Mouse (Mus musculus) lung, adult 18-20 months (tissue): ENCODE data around the gene Krt77.

ENCODE experiments used
- DNase-seq, 2 experiments: peaks; one replicate each; pipeline ENCODE4 v3.0.0; 2022; ENCODE audit warnings: mixed read lengths in 2 of 2

Krt77 gene

GRCm38 (mm10) chr15:101869431-101869830 lies at the start of gene Krt77:
TSS of gene Krt77 (minus strand) at chr15:101869705.
- DNase-seq, result no peak

GRCm38 (mm10) chr15:101916072-101916471 lies 46.6 kb upstream of the Krt77 start:
- no peak for DNase-seq

GRCm38 (mm10) chr15:101904849-101905248 lies 35.3 kb upstream of the Krt77 start:
- DNase-seq, result no peak

- DNase-seq, result peak in 1 of 2 experiments; percentile 10
Measured at GRCm38 (mm10) chr15:101902171-101903149, 33.0 kb upstream of the Krt77 start.

DNA sequence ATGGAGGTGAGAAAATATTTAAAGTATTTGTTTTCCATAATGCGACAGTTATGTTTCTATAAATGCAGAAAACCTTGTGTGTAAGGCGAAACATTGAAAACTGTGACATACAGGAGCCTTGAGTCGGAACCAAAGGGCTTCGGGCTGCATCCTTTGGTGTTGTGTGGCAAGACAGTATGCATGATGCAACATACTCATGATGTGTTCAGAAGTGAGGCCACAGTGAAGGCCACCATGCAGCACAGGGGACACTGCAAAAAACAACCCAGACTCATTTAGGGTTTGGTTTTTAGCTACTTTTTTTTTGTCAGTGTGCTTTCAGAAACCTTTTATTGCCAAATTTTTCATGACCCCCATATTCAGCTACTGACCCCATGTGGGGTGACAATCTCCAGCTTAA lies 25.7 kb upstream of the Krt77 start:
- DNase-seq, result no peak

- DNase-seq, result no peak
Measured at GRCm38 (mm10) chr15:101892820-101893219, 23.3 kb upstream of the Krt77 start, which contains the start of gene Krt76. TSS of gene Krt76 (minus strand) at chr15:101892920.

- no peak for DNase-seq
Measured at GRCm38 (mm10) chr15:101879776-101880175, 10.3 kb upstream of the Krt77 start.

DNA sequence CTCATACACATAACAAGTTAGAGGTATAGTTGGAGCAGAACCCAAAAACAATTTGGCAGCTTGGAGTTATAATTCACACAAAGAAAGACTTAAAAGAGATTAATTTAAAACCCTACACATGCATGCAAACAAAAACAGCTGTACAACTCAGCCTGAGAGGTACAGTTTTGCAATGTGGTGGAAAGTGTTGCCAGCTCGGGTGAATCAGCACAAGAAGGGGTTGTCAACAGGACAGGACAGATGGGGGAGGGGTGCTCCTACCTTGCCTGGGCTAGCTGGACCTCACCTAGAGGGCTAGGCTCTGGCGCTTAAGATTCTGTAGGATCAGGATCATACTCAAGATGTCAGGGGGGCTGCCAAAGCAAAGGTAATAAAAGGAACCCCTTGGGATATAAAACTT lies 8.5 kb upstream of the Krt77 start:
- DNase-seq, result no peak

DNA sequence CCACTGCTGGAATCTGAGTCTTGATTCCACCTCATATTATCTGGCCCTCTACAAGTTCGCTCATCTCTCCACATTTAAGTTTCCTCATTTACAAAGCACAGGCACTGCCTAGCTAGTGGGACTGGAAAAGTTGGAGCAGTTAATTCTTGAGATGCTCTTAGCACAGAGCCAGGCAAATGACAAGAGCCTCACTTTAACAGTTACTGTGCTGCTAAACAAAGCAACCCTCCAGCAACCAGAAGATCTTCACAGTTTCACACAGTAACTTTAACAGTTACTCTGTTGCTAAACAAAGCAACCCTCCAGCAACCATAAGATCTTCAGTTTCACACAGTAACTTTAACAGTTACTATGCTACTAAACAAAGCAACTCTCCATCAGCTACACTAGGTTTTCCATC lies 4.9 kb upstream of the Krt77 start:
- DNase-seq, result no peak

DNA sequence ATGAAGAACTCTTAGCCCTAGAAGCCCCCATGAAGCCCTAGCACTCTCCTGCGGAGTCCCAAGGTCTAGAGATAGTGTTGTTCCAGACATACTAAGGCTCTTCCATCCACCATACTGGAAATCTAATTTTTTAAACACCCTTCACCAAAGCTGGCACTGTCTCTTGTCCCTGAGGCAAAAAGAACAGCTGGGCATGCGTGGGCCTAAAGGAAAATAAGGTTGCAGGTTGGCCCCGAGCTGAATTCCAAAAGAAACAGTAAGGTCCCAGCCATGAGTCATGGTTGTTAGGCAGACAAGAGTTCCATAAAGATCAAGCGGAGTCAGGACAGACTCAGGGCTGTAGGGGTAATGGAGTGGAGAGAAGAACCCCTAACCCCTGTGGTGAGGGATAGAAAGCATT lies 3.7 kb upstream of the Krt77 start:
- no peak for DNase-seq

GRCm38 (mm10) chr15:101866754-101867153 lies 2.8 kb downstream of the Krt77 start:
- DNase-seq, result no peak

- no peak for DNase-seq
Measured at GRCm38 (mm10) chr15:101860421-101861130, 8.9 kb downstream of the Krt77 start.

DNA sequence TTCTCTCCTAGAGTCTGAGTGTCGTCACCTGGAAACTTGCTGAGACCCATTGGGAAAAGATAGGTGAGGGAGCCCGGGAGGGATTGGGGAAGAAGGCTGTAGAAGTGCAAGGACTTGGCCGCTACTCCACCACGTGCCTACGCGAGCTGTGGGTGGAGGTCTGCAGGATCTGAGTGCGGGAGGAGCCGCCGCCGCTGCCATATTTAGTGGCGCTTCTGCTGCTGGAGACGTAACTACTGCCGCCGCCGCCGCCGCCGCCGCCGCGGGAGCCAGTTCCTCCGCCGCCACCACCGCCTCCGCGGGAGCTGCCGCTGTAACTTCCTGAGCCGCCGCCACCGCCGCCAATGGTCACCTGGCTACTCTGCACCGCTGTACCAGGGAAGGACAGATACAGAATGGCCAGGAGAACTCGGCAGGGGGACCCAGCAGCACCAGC lies 9.8 kb downstream of the Krt77 start:
- DNase-seq, result peak; percentile 42 to 50

GRCm38 (mm10) chr15:101858673-101859425 lies 10.7 kb downstream of the Krt77 start:
- DNase-seq, result no peak

- DNase-seq, result no peak
Measured at GRCm38 (mm10) chr15:101856696-101857095, 12.8 kb downstream of the Krt77 start.

GRCm38 (mm10) chr15:101855732-101856131 lies 13.8 kb downstream of the Krt77 start:
- DNase-seq, result no peak

DNA sequence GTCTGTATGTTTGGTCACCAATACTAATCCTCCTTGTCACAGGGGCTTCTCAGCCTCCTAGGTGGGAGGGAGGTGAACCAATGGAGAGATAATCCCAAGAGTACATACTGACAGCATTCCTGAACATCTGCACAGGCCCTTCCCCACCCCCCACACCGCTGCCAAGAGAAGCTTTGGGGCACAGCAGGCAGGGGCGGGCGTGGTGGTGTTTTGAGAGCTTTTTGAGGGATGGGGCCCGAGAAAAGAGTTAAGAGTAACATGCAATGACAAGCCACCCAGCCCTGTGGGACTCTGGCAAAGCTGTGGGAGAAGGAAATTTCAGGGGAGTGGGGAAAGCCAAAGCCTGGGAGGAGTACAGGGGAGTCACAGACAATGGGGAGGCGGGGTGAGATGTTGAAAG lies 15.2 kb downstream of the Krt77 start:
- no peak for DNase-seq

- DNase-seq, result no peak
Measured at GRCm38 (mm10) chr15:101852571-101852970, 16.9 kb downstream of the Krt77 start.

- no peak for DNase-seq
Measured at GRCm38 (mm10) chr15:101850694-101851093, 18.8 kb downstream of the Krt77 start, which contains the start of gene Krt1. TSS of gene Krt1 (minus strand) at chr15:101850794.

- peak; percentile 21 to 44 for DNase-seq
Measured at GRCm38 (mm10) chr15:101845971-101846403, 23.5 kb downstream of the Krt77 start.

DNA sequence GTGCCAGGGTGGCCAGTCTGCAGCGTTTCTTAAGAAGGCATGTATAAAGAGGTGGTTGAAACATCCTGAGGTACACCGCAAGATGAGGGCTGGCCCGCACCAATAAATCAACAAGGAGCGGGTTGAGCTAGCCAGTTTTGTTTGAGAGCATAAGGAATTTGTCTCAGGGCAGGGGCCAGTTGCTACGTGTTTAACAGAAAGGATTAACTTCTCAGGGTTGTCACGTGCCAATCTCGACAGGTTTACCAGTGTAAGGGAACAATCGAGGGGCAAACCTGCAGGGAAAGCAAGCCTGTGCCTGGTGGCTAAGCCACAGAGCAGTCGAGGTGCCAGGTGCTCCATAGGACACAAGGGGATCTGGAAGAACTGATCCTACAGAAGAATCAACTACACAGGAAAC lies 26.3 kb downstream of the Krt77 start:
- no peak for DNase-seq

DNA sequence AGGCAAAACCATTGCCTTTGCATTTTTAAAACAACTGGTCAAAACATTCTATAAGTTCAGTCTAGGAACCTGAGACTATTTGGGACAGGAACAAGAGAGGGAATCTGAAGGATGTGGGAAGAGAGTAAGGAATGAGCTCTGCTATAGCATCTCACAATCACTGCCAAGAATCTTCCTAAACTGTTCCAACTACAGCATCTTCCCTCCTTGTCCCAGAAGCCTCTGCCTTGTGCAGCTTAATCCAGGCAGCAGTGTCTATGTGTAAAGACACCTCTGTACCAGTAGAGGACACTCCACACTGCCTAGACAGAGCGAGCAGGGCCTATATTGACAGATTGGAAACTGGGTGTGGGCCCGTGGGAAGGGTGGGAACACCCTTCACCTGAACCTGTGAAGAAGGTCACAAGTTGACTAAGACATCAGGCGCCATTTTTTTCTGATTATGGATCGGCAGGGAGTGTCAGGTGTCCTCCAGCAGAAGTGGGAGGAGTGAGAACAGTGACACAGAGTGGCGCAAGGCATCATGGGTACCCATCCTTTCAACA lies 34.6 kb downstream of the Krt77 start:
- no peak for DNase-seq

GRCm38 (mm10) chr15:101833131-101833530 lies 36.4 kb downstream of the Krt77 start:
- no peak for DNase-seq
